Mouse (Mus musculus) heart, adult 8-10 months (tissue): ENCODE results near the gene Foxj3. TPM values are rescaled to one million over a fixed set of nuclear protein-coding genes. Genes with fewer than 3 reads are reported as not detected.
"Not testable (repeated sequence)": the region's sequence is repeated elsewhere in the genome, so short reads cannot be mapped to it uniquely, and the experiment has no call there.

ENCODE experiments used
- DNase-seq: peaks from one replicate; pipeline ENCODE4 v3.0.0; 2022; ENCODE audit warnings: low spot score
- total RNA-seq, 4 experiments: library from RNA; stranded (reverse); gene quantifications; 2 replicates each; pipeline ENCODE4 v1.2.4; 2022

Gene Foxj3
- 10 to 100 TPM; 29.3 to 31.3 (median 29.7) TPM for total RNA-seq

DNA sequence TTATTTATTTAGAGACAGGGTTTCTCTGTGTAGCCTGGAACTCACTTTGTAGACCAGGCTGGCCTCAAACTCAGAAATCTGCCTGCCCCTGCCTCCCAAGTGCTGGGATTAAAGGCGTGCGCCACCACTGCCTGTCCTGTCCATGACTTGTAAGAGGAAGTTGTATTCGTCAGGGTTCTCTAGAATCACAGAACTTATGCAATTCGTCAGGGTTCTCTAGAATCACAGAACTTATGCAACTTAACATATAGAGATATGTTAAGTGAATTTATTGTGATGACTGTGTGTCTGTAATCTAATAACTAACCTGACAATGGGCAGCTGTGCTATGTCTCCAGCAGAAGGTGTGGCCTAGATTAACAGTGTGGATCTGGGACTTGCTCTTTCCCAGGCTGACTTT, at the start of gene Foxj3:
Gene Foxj3 (plus strand): TSS at position 390 of the 400 bp plus-strand sequence.
- not testable (repeated sequence) for DNase-seq

DNA sequence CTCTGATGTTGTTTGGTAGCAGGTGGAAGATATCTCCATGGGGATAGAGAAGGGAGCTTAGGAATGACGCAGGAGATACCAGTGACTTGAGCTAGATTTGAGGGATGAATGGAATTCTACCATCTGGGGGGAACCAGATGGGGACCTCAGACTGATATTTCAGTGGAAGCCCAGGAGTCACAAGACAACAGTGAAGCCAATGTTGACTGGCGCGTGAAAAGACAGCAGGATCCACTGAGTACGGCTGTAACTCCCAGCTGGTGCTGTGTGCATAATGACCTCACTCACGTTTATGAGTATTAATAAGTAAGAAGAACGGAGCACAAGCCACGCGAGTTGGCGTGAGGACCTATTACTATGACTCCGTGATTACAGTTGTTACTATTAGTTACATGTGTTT, 47.1 kb upstream of the Foxj3 start:
- no peak for DNase-seq

DNA sequence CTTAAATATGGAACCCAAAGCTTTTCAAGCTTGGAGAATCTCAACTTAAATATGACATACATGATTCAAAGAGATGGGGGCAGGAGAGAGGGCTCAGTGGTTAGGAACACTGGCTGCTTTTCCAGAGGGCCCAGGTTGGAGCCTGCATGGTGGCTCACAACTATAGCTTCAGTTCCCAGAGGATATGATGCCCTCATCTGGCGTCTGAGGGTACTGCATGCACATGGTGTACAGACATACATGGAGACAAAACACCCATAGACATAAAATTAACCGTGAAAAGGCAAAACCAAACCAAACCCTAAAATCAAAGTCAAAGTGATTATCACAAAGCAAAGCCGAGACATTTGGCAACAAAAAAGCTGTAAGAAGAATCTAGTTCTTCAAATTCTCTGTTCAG, 46.0 kb upstream of the Foxj3 start:
- DNase-seq, result no peak

DNA sequence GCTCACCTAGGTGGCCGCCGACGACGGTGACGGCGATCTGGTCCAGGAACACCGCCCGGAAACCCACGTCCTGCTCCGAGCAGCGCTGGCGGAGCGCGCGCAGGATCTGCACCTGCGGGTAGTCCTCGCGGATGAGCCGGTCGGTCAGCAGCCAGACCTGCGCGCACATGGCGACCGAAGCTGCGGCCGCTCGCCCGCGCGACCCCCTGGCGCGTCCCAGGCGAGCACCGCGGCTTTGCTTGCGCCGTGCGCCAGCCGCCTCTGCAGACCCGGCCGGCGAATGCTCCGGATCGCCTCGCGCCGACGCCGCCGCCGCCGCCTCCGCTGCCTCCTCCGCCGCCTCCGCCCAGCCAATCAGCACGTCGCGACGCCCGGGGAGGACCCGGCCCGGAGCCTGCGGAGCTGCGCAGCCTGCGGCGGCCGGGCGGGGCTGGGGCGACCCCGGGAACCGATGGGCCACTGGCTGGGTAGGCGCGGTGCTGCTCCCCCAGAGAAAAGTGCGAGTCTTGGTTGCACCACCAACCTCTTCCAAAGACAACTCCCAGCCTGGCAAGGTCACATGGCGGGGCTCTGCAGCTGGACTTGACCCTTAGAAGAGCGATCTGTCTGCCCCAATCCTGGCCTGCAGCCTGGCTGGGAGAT, 44.4 kb upstream of the Foxj3 start, which contains the start of gene Rimkla:
Gene Rimkla (minus strand): TSS at position 338 of the 642 bp plus-strand sequence.
- DNase-seq, result peak; percentile 15

DNA sequence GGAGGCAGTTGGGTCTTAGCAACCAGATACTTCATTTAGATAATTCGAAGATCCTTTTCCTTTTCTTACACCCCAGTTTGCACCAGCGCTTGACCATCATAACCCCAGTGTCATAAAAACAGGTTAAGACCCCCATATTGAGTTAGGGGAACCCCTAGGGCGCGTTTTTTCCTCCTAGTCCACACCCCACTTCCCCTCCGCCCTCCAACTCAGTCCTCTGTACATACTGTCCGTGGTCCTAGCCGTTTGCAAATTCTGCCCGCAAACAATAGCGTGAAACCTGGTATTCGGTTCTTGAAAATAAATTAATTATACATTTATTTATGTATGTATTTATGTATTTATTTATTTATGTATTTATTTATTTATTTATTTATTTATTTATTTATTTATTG, 43.9 kb upstream of the Foxj3 start:
- no peak for DNase-seq

DNA sequence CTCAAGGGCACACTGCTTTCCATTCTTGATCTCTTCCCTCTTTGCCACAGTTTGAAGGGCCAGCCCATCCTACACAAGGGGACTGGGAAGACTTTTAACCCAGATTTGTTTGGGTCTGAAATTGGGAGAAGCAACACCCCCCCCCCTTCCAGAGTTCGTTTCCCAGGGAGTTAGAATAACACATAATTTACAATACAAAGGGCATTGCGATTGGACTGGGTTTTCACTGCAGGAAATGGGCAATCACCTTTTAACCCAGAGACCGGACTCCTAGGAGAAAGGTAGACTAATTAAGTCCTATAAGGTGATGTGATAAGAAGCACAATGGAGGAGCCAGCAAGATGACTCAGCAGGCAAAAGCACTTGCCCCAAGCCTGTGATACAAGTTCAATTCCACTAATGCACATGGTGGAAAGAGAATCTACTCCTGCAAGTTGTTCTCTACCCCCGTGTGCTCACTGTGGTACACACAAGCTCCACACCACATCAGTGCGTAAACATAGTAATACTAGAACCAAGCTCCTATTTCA, 38.4 kb upstream of the Foxj3 start:
- DNase-seq, result no peak

DNA sequence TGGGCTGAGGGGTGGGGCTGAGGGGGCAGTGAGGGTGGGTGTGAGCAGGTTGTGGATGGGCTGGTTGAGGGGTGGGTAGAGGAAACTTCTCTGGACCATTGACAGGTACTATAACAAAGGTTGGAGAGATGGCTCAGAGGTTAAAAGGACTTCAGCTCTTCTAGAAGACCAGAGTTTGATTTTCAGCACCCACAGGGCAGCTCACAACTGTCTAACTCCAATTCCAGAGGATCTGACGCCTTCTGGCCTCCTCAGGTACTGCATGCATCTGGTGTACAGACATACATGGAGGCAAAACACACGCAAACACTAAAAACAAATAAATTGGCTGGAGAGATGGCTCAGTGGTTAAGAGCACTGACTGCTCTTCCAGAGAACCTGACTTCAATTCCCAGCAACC, 25.2 kb upstream of the Foxj3 start:
- DNase-seq, result no peak

DNA sequence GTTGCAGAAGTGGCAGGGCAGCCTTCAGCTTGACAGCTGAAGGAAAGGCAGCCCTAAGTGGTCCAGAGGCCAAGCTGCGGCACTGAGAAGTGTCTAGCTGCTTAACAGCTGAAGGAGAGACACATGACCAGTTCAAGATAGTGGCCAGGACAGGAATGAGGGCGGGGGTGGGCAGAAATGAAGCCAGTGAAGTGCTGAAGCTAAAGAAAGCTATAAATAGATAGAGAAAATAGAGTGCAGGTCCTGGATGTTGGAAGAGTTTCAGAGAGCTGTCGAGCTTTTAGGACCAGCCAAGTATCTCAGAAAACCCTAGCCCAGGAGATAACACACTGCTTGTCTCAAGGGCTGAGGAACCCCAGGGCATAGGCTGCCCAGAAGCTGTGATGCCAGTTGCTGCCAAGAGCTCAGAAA, 24.1 kb upstream of the Foxj3 start:
- DNase-seq, result peak; percentile 3

DNA sequence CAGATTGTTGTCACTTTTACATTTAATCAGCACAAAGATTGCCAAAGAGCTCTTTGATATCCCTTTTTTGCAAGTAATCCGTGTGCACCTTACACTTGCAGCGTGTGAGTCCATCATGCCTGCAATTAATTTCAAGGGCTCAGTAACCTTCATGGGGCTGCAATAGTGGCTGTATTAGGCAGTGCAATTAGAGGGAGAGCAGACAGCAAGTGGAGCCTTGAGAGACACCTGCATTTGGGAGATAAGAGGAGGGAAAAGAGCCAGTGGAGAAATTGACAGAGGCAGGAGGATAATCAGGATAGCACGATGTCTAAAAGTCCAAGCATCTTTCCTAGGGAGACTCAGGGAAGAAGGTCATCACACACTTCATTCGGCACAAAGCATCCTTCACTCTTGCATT, 13.2 kb upstream of the Foxj3 start:
- DNase-seq, result no peak

DNA sequence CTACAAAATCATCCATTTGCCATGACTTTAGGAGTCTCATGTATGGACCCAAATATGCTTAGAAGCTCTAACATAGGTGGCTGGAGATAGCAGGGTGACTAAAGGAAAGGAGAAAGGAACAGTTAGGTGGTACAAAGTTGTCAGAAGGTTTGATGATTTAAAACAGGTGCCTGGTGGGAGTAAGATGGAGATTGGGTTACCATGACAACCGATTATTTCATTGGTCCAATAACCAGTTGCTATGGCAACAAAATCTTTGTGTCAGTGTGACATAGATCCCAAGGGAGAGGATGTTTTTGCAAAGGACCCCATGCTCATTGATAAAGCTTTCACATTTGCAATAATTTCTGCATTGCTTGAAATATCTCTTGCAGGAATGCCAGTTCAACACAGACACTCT, 12.8 kb upstream of the Foxj3 start:
- no peak for DNase-seq

DNA sequence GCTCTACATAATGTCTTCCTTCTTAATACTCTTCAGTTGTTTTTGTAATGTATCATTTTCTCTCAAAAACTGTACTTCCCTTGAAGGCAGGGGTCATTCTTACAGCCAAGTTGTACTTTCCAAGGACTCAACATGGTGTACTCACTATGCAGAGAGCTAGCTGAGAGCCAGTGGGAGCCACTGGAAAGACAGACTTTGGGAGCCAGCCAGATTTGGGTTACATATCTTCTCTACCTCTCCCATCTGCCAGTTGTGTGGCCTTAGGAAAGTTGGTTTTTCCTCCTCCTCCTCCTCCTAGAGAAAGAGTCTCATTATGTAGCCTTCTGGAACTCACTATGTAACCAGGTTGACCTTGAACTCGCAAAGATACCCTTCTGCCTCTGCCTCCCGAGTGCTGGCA, 12.3 kb upstream of the Foxj3 start:
- DNase-seq, result no peak

DNA sequence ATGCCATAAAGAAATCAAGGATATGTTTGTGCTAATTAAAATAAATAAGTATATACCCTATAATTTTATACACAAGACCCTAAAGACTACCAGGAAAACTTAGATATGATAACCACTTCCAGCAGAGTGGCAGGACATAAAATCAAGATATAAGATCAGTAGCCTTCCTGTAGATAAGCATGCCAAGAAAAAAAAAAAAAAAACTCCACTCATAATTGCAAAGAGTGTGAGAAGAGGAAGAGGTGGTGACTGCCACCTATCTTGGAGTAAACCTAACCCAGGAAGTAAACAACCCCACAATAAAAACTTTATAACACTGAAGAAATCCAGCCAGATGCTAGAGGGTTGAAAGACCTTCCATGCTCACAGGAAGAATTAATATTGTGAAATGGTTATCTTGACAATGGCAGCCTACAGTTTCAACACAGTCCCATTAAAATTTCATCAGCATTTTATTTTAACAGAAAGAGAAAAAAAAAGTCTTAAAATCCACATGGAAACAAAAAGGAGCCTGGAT, 10.4 kb upstream of the Foxj3 start:
- no peak for DNase-seq

DNA sequence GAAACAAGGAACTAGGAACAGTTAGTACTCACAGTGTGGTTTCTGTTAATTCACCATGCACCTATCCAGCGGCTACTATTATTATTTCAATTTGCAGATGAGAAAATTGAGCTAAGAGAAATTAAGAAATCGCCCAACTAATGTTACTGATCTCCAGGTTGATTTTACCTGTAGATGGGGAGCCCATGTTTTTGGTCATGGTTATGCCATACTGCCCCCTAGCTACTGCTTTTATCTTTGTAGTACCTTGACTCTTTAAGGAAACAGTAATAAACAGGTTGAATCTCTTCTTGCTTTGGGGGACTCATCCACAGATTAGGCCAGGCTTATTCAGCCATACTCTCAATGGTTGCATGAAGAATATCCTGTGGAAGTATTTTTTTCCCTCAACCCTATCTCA, 5.0 kb upstream of the Foxj3 start:
- no peak for DNase-seq

DNA sequence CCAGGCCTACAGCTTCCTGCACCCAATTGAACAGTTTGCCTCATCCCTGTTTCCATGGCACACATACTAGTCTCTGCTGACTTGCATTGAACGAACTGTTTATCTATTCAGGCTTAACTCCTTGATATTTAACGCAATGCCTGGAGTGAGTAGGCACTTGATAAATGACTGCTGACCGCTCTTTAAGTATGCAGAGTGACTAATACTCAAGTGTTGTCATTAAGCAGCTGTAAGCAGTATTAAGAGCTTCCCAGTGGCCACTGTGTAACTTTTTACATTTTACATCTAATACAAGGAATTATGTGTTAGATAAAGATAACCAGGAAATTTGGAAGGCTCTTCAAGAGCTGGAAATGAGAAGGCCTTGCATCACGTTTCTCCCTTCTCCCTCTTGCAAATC, 1.7 kb upstream of the Foxj3 start:
- no peak for DNase-seq

DNA sequence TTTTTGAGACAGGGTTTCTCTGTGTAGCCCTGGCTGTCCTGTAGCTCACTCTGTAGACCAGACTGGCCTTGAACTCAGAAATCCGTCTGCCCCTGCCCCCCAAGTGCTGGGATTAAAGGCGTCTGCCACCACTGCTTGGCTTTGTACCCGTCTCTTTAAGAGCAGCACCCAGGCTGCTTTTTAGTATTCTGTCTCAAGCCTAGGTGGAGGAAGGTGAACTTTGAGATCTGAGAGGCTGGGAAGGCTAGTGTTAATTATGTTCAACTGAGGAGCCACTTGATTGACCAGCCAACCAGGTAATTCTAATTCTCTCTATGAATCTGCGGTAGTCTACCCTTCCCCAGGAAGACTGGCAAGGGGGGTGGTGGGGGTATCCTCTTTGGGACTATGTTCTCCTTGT, 632 bp downstream of the Foxj3 start:
- DNase-seq, result no peak

DNA sequence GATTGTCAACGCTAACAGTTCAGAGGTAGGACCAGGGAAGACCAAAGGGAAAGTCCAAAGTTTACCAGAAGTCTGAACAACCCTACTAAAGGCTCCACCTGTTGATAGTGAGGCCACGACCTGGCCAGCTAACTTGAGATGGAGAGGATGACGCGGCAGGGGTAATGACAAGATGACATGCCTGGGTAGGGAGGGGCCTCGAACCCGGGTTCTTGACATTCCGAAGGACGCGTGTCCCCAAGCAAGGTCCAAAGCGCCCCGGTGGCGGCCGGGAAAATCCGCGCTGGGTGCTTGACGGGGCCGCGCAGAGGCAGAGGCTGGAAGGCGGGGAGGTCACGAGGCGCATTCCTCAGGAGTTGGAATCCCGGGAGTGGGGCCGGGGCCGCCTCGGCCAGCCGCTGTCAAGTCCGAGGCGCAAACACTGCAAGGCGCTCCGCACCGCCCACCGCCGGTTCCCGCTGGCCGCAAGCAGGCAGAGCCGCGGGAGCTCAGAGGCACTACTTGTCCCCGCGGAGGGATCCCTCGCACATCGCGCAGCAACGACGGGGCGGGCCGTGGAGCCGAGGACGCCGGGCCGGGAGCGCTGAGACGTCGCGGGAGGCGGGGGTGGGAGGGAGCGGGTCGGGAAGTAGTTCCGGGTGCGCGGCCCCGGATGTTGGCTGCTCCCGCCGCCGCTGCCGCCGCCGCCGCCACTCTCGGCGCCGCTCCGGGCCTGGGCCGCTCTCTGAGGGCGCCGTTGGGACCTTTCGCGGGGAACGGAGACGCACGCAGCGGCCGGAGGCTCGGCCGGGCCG, 2.4 kb downstream of the Foxj3 start, which contains the start of gene Frg2f1:
Gene Frg2f1 (minus strand): TSS at position 499 of the 794 bp plus-strand sequence.
- peak; percentile 92 for DNase-seq

DNA sequence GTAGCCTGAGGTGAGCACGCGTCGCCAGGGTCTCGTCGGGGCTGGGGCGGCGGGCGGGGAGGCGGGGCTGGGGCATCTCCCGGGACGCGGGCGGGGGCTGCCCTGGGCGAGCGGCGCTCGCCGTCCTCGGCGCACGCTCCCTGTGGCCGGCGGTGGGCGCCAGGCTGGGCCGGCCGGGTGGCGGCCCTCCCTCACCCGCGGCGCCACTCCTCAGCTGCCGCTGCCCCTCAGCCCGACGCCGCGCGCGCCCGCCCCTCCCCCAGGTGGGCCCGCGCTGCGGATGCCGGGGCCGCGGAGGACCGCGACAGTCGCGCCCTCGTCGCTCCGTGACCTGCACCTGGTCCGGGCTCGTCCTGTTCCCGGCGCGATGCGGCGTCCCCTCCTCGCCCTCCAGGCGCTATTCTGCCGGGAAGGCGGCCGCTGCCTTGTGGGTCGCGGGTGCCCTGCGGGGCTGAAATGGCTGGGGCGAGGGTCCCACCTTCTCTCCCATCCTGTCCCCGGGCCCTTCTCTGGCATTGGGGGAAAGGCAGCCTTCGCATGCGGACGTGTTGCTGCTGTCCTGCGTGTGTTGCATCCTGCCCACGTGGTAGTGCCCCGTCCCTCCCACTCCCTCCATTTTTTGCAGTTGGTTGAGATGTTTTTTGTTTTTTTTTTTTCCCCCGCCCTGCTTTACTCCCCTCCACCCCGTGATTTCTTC, 3.2 kb downstream of the Foxj3 start:
- DNase-seq, result peak; percentile 9

DNA sequence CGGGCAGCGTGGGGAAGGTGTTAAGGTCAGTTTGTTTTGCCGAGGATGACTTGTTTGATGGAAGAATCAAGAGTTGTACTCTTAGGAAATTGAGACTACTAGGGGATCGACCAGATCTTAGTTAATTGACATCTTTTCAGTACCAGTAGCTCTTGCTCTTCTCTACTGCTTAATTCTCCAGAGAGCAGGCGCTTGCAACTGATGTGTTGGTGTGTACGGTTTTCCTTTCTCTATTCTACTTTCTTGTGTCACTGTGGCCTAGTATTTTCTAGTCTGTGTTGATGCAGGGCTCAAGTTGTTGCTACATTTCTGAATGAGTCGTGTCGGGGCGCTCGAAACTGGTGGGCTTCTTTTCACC, 3.7 kb downstream of the Foxj3 start:
- DNase-seq, result no peak

DNA sequence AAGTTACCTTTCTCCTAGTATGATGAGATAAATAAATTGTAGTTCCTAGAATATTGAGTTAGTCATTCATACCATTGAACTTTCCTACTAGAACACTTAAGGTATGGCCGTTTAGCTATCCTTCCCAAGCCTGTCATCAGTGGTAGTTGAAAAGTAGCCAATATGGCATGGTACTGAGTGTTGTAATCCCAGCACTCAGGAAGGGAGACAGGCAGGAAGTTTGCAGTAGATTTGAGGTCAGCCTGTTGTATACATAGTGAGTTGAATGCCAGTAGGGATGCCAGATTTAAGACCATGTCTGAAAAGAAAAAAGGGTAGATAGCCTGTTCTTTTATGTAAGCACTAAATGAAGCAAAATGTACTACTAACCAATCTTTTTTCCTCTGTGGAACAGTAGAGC, 14.1 kb downstream of the Foxj3 start:
- no peak for DNase-seq

DNA sequence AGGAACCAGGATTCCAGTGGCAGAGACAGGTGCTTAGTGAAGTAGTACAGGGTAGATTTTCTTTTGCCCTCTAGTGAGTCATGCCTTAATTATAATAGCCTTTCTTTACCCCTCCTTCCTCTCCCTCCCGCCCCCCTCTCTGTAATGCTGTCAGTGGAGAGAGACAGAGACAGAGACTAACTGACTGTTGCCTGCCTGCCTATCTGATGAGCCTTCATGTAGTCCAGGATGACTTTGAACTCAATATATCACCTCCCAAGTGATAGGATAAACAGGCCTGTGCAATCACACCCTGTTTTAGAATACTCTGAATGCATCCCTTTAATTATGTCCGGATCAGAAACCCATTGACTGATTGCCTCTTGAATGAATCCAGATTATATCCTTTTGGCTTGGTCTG, 18.7 kb downstream of the Foxj3 start:
- no peak for DNase-seq

DNA sequence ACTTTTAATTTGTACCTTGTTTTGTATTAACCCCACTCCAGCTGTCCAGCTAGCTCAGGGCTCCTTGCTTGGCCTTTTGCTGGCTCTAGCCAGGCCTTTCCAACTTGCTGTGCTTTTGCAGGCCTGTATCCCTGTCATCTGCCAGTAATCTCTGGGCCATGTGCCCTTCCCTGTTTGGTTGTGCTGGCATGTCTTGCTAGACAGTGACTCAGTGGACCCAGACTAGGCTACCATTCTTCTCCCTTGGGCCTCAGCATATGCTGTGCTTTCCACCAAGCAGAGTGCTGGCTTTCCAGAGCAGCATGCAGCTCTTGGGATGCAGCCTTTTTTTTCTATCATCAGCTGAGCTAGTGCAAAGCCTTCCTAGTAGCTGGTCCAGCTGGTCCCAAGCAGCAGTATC, 26.3 kb downstream of the Foxj3 start:
- peak; percentile 29 for DNase-seq

DNA sequence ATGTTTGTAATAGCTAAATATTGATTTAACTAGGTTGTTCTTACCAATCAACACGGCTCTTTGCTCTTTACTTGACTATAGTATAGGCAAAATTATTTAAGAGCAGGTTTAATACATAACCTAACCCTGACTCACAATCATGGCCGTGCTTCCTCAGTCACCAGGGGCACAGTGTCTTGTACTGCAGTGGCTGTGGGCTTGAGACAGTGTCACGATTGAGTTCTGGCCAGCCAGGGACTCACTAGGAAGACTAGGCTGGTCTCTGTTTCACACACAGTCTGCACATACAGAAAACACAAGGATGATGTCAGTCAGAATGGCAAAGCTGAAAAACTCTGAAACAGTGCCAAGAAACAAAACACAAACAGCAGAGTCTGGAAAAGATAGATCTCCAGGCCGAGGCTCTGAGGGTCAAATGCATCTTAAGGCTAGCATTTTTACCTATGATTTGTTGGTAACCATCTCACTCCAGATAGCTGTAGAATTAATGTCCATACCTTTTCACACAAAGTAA, 29.6 kb downstream of the Foxj3 start:
- no peak for DNase-seq
